Mouse (Mus musculus) forebrain, postnatal 0 days (tissue): ENCODE measurements around the gene Ctsf. TPM values are rescaled to one million over a fixed set of nuclear protein-coding genes. Genes with fewer than 3 reads are reported as not detected.

ENCODE experiments used
- ATAC-seq: fragments of 200-750 bp; cut with Nextera tagmentation; 2 replicates; pipeline ENCODE4 v1.8.0; 2017; ENCODE audit warnings: mild to moderate bottlenecking, moderate library complexity
- DNase-seq: peaks from one replicate; pipeline ENCODE4 v3.0.0-alpha.2; 2015
- H3K27ac ChIP-seq: fragments of 300-500 bp; sonication (generic); 2 replicates; pipeline ENCODE4 v1.5.1; 2014; ENCODE audit warnings: low read depth, mild to moderate bottlenecking, antibody characterized with exemption, low read length, moderate library complexity, mixed read lengths
- H3K27me3 ChIP-seq: fragments of 300-500 bp; sonication (generic); 2 replicates; pipeline ENCODE4 v1.6.1; 2014; ENCODE audit warnings: mild to moderate bottlenecking, low read length, mixed read lengths; ENCODE audit not compliant: insufficient read depth
- H3K36me3 ChIP-seq: fragments of 300-500 bp; sonication (generic); 2 replicates; pipeline ENCODE4 v1.6.1; 2014; ENCODE audit warnings: mild to moderate bottlenecking, moderate library complexity; ENCODE audit not compliant: insufficient read depth
- H3K4me1 ChIP-seq: fragments of 300-500 bp; sonication (generic); 2 replicates; pipeline ENCODE4 v1.6.1; 2014; ENCODE audit warnings: antibody characterized with exemption; ENCODE audit not compliant: insufficient read depth
- H3K4me2 ChIP-seq: fragments of 300-500 bp; sonication (generic); 2 replicates; pipeline ENCODE4 v1.6.1; 2014; ENCODE audit warnings: low read depth, mild to moderate bottlenecking, moderate library complexity
- H3K4me3 ChIP-seq: fragments of 300-500 bp; sonication (generic); 2 replicates; pipeline ENCODE4 v1.5.1; 2014; ENCODE audit warnings: low read depth, low read length, mixed read lengths
- H3K9ac ChIP-seq: fragments of 300-500 bp; sonication (generic); 2 replicates; pipeline ENCODE4 v1.6.1; 2014; ENCODE audit warnings: mild to moderate bottlenecking
- H3K9me3 ChIP-seq: fragments of 300-500 bp; sonication (generic); 2 replicates; pipeline ENCODE4 v1.6.1; 2016; ENCODE audit warnings: low read length
- CTCF ChIP-seq: sonication (generic); IDR thresholded peaks from 2 replicates; pipeline ENCODE4 v1.5.1; 2016; ENCODE audit warnings: antibody characterized with exemption, control low read depth, low read depth
- WGBS: fragments of 180-500 bp; shearing (Covaris S2); extraction: QIAGEN DNeasy Blood & Tissue Kit; methylation state at CpG from one replicate; pipeline ENCODE4 v1.1.7; 2014; 5-methylcytosine and 5-hydroxymethylcytosine counted together
- polyA plus RNA-seq: library from polyadenylated mRNA; unstranded; fragments of >200 nt; fragmentation: Nextera tagmentation; extraction: Ambion mirVana; gene quantifications from 2 replicates; pipeline ENCODE4 v1.2.1, GENCODE M21; 2015
- total RNA-seq: library from RNA; depleted of rRNA; stranded (reverse); fragments of >200 nt; gene quantifications from 2 replicates; pipeline ENCODE4 v1.2.3, GENCODE M21; 2014; rRNA removed

The Ctsf gene
- total and polyA plus RNA-seq, 2 experiments from 2014 or later, result 79.4 to 117 TPM

- H3K4me2 ChIP-seq, result no peak overlapping the region
- no peak for TF ChIP-seq CTCF
- no peak for DNase-seq
- no peak for ATAC-seq
- no peak overlapping the region for H3K9ac ChIP-seq
- H3K27ac ChIP-seq, result no peak overlapping the region
- no peaks in the 10 kb centered on the region for H3K9me3 ChIP-seq
- WGBS, result 81% methylated on average over 3 of the region's 3 CpGs
- peaks cover 50% of the 10 kb centered on the region for H3K36me3 ChIP-seq
- H3K4me1 ChIP-seq, result no peaks in the 10 kb centered on the region
- no peak overlapping the region for H3K4me3 ChIP-seq
- H3K27me3 ChIP-seq, result no peaks in the 10 kb centered on the region
Observed at GRCm38 (mm10) chr19:4891798-4892197, 36.9 kb downstream of the Ctsf start.

GRCm38 (mm10) chr19:4896780-4897520 lies 42.0 kb downstream of the Ctsf start:
- H3K36me3 ChIP-seq, result peaks cover 54% of the 10 kb centered on the region
- WGBS, result 56% methylated on average over 21 of the region's 21 CpGs

GRCm38 (mm10) chr19:4898972-4899371 lies 44.0 kb downstream of the Ctsf start:
- no peak for ATAC-seq

More at GRCm38 (mm10) chr19:4896780-4897520, 42.0 kb downstream of the Ctsf start:
- no peak for TF ChIP-seq CTCF
- Histone ChIP-seq H3K4me3 (no peak overlapping the region), H3K27me3 (no peaks in the 10 kb centered on the region), H3K9me3 (no peaks in the 10 kb centered on the region), H3K9ac (no peak overlapping the region), H3K4me1 (no peaks in the 10 kb centered on the region), H3K27ac (no peak overlapping the region), H3K4me2 (no peak overlapping the region)
- ATAC-seq, result no peak
- no peak for DNase-seq

DNA sequence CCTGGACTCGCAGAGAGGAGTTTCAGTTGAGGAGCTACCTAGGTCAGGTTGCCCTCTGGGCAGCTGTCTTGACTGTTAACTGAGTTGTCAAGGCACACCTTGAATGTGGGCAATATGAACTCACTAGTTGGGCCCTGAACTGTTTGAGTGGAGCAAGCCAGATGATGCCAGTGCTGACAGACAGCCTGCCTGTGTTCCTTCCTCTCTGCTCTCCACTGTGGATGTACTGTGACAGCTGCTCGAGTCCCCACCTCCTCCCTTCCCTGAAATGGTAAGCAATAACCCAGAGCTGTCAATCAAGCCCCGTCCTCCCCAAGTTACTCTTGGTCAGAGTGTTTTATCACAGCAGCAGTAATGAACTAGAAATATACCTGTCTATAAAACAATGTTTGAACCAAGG lies 45.0 kb downstream of the Ctsf start:
- no peaks in the 10 kb centered on the region for H3K4me1 ChIP-seq
- ATAC-seq (no peak), DNase-seq (no peak)
- no peaks in the 10 kb centered on the region for H3K27me3 ChIP-seq
- 84% methylated on average over 3 of the region's 3 CpGs for WGBS
- H3K4me2 ChIP-seq, result no peak overlapping the region
- no peak overlapping the region for H3K27ac ChIP-seq
- no peak overlapping the region for H3K9ac ChIP-seq
- no peak for TF ChIP-seq CTCF
- peaks cover 44% of the 10 kb centered on the region for H3K36me3 ChIP-seq
- H3K9me3 ChIP-seq, result no peaks in the 10 kb centered on the region
- no peak overlapping the region for H3K4me3 ChIP-seq

More at GRCm38 (mm10) chr19:4898972-4899371, 44.0 kb downstream of the Ctsf start:
- no peaks in the 10 kb centered on the region for H3K9me3 ChIP-seq
- no peak for TF ChIP-seq CTCF
- peaks cover 49% of the 10 kb centered on the region for H3K36me3 ChIP-seq
- no peak overlapping the region for H3K9ac ChIP-seq
- H3K27ac ChIP-seq, result no peak overlapping the region
- H3K4me1 ChIP-seq, result no peaks in the 10 kb centered on the region
- H3K27me3 ChIP-seq, result no peaks in the 10 kb centered on the region
- no peak overlapping the region for H3K4me3 ChIP-seq
- H3K4me2 ChIP-seq, result no peak overlapping the region
- DNase-seq, result no peak
- 83% methylated on average over 9 of the region's 9 CpGs for WGBS

- peaks cover 38% of the 10 kb centered on the region for H3K36me3 ChIP-seq
- 7% methylated on average over 31 of the region's 31 CpGs for WGBS
- DNase-seq (peak; percentile 94), ATAC-seq (peak; percentile 91)
- no peaks in the 10 kb centered on the region for H3K27me3 ChIP-seq
- H3K9me3 ChIP-seq, result no peaks in the 10 kb centered on the region
- peak within 1 kb of the TSS; percentile 64 for H3K9ac ChIP-seq
- no peak for TF ChIP-seq CTCF
- H3K4me1 ChIP-seq, result no peaks in the 10 kb centered on the region; the same call in 1 of the 2 replicates
- peak within 1 kb of the TSS; percentile 71 for H3K4me3 ChIP-seq
- peak within 1 kb of the TSS; percentile 52 for H3K4me2 ChIP-seq
- H3K27ac ChIP-seq, result peak within 1 kb of the TSS; percentile 84
Observed at GRCm38 (mm10) chr19:4905979-4906794, 51.3 kb downstream of the Ctsf start, which contains the start of gene Bbs1. Gene Bbs1, minus strand, starts transcription at chr19:4906628.

GRCm38 (mm10) chr19:4908107-4908506 lies 53.2 kb downstream of the Ctsf start:
- no peaks in the 10 kb centered on the region for H3K9me3 ChIP-seq
- no peaks in the 10 kb centered on the region for H3K27me3 ChIP-seq
- no peaks in the 10 kb centered on the region; the same call in 1 of the 2 replicates for H3K4me1 ChIP-seq
- no peak overlapping the region for H3K4me3 ChIP-seq
- peak; percentile 76 for TF ChIP-seq CTCF
- H3K4me2 ChIP-seq, result no peak overlapping the region
- ATAC-seq, result no peak
- DNase-seq, result peak; percentile 29
- 75% methylated on average over 4 of the region's 4 CpGs for WGBS
- H3K27ac ChIP-seq, result no peak overlapping the region
- peaks cover 47% of the 10 kb centered on the region for H3K36me3 ChIP-seq
- H3K9ac ChIP-seq, result no peak overlapping the region

- TF ChIP-seq CTCF, result no peak
- Histone ChIP-seq H3K27ac (no peak overlapping the region), H3K9ac (no peak overlapping the region), H3K36me3 (peaks cover 57% of the 10 kb centered on the region), H3K4me1 (no peaks in the 10 kb centered on the region; the same call in 1 of the 2 replicates), H3K4me3 (no peak overlapping the region), H3K9me3 (no peaks in the 10 kb centered on the region), H3K4me2 (no peak overlapping the region), H3K27me3 (no peaks in the 10 kb centered on the region)
- WGBS, result 95% methylated on average over 7 of the region's 7 CpGs
- ATAC-seq (no peak), DNase-seq (no peak)
Observed at GRCm38 (mm10) chr19:4909376-4909775, 54.4 kb downstream of the Ctsf start.

Other genes with a start within 250 kb of the Ctsf start
- 112 and 127 TPM in 2 replicates for gene Lrfn4, start 239.5 kb upstream of the Ctsf start, total RNA-seq
- 17.1 and 17.2 TPM in 2 replicates for gene Lrfn4, start 239.5 kb upstream of the Ctsf start, polyA plus RNA-seq
- gene Rce1, start 229.5 kb upstream of the Ctsf start, total RNA-seq, result 51.9 and 65.1 TPM in 2 replicates
- 47.5 and 52.4 TPM in 2 replicates for gene Rce1, start 229.5 kb upstream of the Ctsf start, polyA plus RNA-seq
- 4.5 and 7.4 TPM in 2 replicates for gene Gm960, start 156.5 kb upstream of the Ctsf start, total RNA-seq
- 4.9 and 7.3 TPM in 2 replicates for gene Gm960, start 156.5 kb upstream of the Ctsf start, polyA plus RNA-seq
- gene Sptbn2, start 144.0 kb upstream of the Ctsf start, total RNA-seq, result 169 and 196 TPM in 2 replicates
- gene Sptbn2, start 144.0 kb upstream of the Ctsf start, polyA plus RNA-seq, result 24.3 and 25.4 TPM in 2 replicates
- 84.8 and 90.6 TPM in 2 replicates for gene Rbm4b, start 98.6 kb upstream of the Ctsf start, total RNA-seq
- 79.8 and 88.7 TPM in 2 replicates for gene Rbm4b, start 98.6 kb upstream of the Ctsf start, polyA plus RNA-seq
- 106 and 145 TPM in 2 replicates for gene Rbm4, start 61.2 kb upstream of the Ctsf start, total RNA-seq
- gene Rbm4, start 61.2 kb upstream of the Ctsf start, polyA plus RNA-seq, result 45.0 and 56.9 TPM in 2 replicates
- 15.0 and 18.2 TPM in 2 replicates for gene Gm21992, start 43.5 kb upstream of the Ctsf start, total RNA-seq
- 16.5 and 20.4 TPM in 2 replicates for gene Gm21992, start 43.5 kb upstream of the Ctsf start, polyA plus RNA-seq
- gene Rbm14, start 43.5 kb upstream of the Ctsf start, total RNA-seq, result 29.2 and 30.9 TPM in 2 replicates
- gene Rbm14, start 43.5 kb upstream of the Ctsf start, polyA plus RNA-seq, result 45.9 and 46.6 TPM in 2 replicates
- gene Ccs, start 15.8 kb upstream of the Ctsf start, total RNA-seq, result 27.3 and 35.4 TPM in 2 replicates
- gene Ccs, start 15.8 kb upstream of the Ctsf start, polyA plus RNA-seq, result 41.7 and 44.3 TPM in 2 replicates
- 0.92 and 1.1 TPM in 2 replicates for gene Ccdc87, start 15.8 kb upstream of the Ctsf start, total RNA-seq
- 0.80 and 1.2 TPM in 2 replicates for gene Ccdc87, start 15.8 kb upstream of the Ctsf start, polyA plus RNA-seq
- 2.6 and 5.1 TPM in 2 replicates for gene Actn3, start 22.8 kb downstream of the Ctsf start, total RNA-seq
- gene Actn3, start 22.8 kb downstream of the Ctsf start, polyA plus RNA-seq, result 1.8 and 2.2 TPM in 2 replicates
- 22.2 and 24.1 TPM in 2 replicates for gene Zdhhc24, start 23.5 kb downstream of the Ctsf start, total RNA-seq
- gene Zdhhc24, start 23.5 kb downstream of the Ctsf start, polyA plus RNA-seq, result 9.1 and 15.2 TPM in 2 replicates
- gene Bbs1, start 51.5 kb downstream of the Ctsf start, total RNA-seq, result 21.7 and 37.7 TPM in 2 replicates
- gene Bbs1, start 51.5 kb downstream of the Ctsf start, polyA plus RNA-seq, result 5.4 and 7.4 TPM in 2 replicates
- gene Dpp3, start 73.2 kb downstream of the Ctsf start, total RNA-seq, result 67.4 and 84.2 TPM in 2 replicates
- gene Dpp3, start 73.2 kb downstream of the Ctsf start, polyA plus RNA-seq, result 75.2 and 76.8 TPM in 2 replicates
- gene Peli3, start 88.0 kb downstream of the Ctsf start, total RNA-seq, result 11.5 and 13.2 TPM in 2 replicates
- gene Peli3, start 88.0 kb downstream of the Ctsf start, polyA plus RNA-seq, result 7.7 and 10.9 TPM in 2 replicates
- 101 and 129 TPM in 2 replicates for gene Mrpl11, start 107.0 kb downstream of the Ctsf start, total RNA-seq
- gene Mrpl11, start 107.0 kb downstream of the Ctsf start, polyA plus RNA-seq, result 162 and 198 TPM in 2 replicates
- 3.5 and 3.8 TPM in 2 replicates for gene Npas4, start 135.2 kb downstream of the Ctsf start, total RNA-seq
- 0.36 and 0.42 TPM in 2 replicates for gene Npas4, start 135.2 kb downstream of the Ctsf start, polyA plus RNA-seq
- gene Slc29a2, start 168.7 kb downstream of the Ctsf start, total RNA-seq, result 12.8 and 14.2 TPM in 2 replicates
- gene Slc29a2, start 168.7 kb downstream of the Ctsf start, polyA plus RNA-seq, result 14.5 and 17.1 TPM in 2 replicates
- 85.9 and 111 TPM in 2 replicates for gene B4gat1, start 183.7 kb downstream of the Ctsf start, total RNA-seq
- gene B4gat1, start 183.7 kb downstream of the Ctsf start, polyA plus RNA-seq, result 93.0 and 128 TPM in 2 replicates
- gene AC124502.3, start 183.8 kb downstream of the Ctsf start, total RNA-seq, result 3.0 and 7.0 TPM in 2 replicates
- 1.4 and 2.0 TPM in 2 replicates for gene AC124502.3, start 183.8 kb downstream of the Ctsf start, polyA plus RNA-seq
- 9.5 and 15.5 TPM in 2 replicates for gene Brms1, start 186.2 kb downstream of the Ctsf start, total RNA-seq
- gene Brms1, start 186.2 kb downstream of the Ctsf start, polyA plus RNA-seq, result 27.6 and 29.3 TPM in 2 replicates
- 3.0 and 9.8 TPM in 2 replicates for gene Rin1, start 195.4 kb downstream of the Ctsf start, total RNA-seq
- gene Rin1, start 195.4 kb downstream of the Ctsf start, polyA plus RNA-seq, result 1.7 and 2.4 TPM in 2 replicates
- 11.8 and 20.8 TPM in 2 replicates for gene Cd248, start 212.9 kb downstream of the Ctsf start, total RNA-seq
- gene Cd248, start 212.9 kb downstream of the Ctsf start, polyA plus RNA-seq, result 16.3 and 18.1 TPM in 2 replicates
- 22.6 and 37.0 TPM in 2 replicates for gene Tmem151a, start 230.4 kb downstream of the Ctsf start, total RNA-seq
- 40.6 and 46.2 TPM in 2 replicates for gene Tmem151a, start 230.4 kb downstream of the Ctsf start, polyA plus RNA-seq
- gene Yif1a, start 233.4 kb downstream of the Ctsf start, total RNA-seq, result 44.6 and 54.9 TPM in 2 replicates
- 50.5 and 59.9 TPM in 2 replicates for gene Yif1a, start 233.4 kb downstream of the Ctsf start, polyA plus RNA-seq
- gene Cnih2, start 243.4 kb downstream of the Ctsf start, total RNA-seq, result 567 and 663 TPM in 2 replicates
- 563 and 604 TPM in 2 replicates for gene Cnih2, start 243.4 kb downstream of the Ctsf start, polyA plus RNA-seq